Mouse (Mus musculus) cerebellum, adult 18-20 months (tissue): ENCODE results near the gene Trim46.
A peak's percentile ranks its signal among the peaks of the same experiment; 100 is the strongest.

Experiments
- DNase-seq, 2 experiments: peaks; one replicate each; pipeline ENCODE4 v3.0.0; 2021

Gene Trim46

GRCm38 (mm10) chr3:89246261-89247100, at the start of gene Trim46:
Trim46 (minus strand) TSS chr3:89246309.
- DNase-seq, result peak; percentile 94

GRCm38 (mm10) chr3:89295685-89296230, 49.6 kb upstream of the Trim46 start:
- no peak for DNase-seq

- DNase-seq, result no peak
Measured at GRCm38 (mm10) chr3:89294195-89294594, 48.1 kb upstream of the Trim46 start.

- DNase-seq, result no peak
Measured at GRCm38 (mm10) chr3:89293247-89293918, 47.3 kb upstream of the Trim46 start.

GRCm38 (mm10) chr3:89292303-89292702, 46.2 kb upstream of the Trim46 start:
- no peak for DNase-seq

- no peak for DNase-seq
Measured at GRCm38 (mm10) chr3:89291874-89292273, 45.8 kb upstream of the Trim46 start.

GRCm38 (mm10) chr3:89288503-89288928, 42.4 kb upstream of the Trim46 start:
- no peak for DNase-seq

GRCm38 (mm10) chr3:89287286-89287685, 41.2 kb upstream of the Trim46 start:
- no peak for DNase-seq

GRCm38 (mm10) chr3:89285526-89285925, 39.4 kb upstream of the Trim46 start:
- no peak for DNase-seq

GRCm38 (mm10) chr3:89284261-89284660, 38.2 kb upstream of the Trim46 start:
- no peak for DNase-seq

GRCm38 (mm10) chr3:89282291-89282643, 36.2 kb upstream of the Trim46 start:
- DNase-seq, result no peak

- peak; percentile 86 to 94 for DNase-seq
Measured at GRCm38 (mm10) chr3:89281579-89282290, 35.6 kb upstream of the Trim46 start.

- peak; percentile 60 to 61 for DNase-seq
Measured at GRCm38 (mm10) chr3:89280606-89281511, 34.8 kb upstream of the Trim46 start, which contains the start of gene Efna1. Efna1 (minus strand) TSS chr3:89281142.

GRCm38 (mm10) chr3:89280050-89280605, 34.0 kb upstream of the Trim46 start:
- peak; percentile 37 for DNase-seq

- DNase-seq, result peak; percentile 90
Measured at GRCm38 (mm10) chr3:89279153-89279890, 33.2 kb upstream of the Trim46 start.

- peak in 1 of 2 experiments; percentile 20 for DNase-seq
Measured at GRCm38 (mm10) chr3:89278643-89279042, 32.5 kb upstream of the Trim46 start.

- peak in 1 of 2 experiments; percentile 32 for DNase-seq
Measured at GRCm38 (mm10) chr3:89278107-89278506, 32.0 kb upstream of the Trim46 start.

- peak; percentile 21 to 36 for DNase-seq
Measured at GRCm38 (mm10) chr3:89277281-89278021, 31.3 kb upstream of the Trim46 start.

- DNase-seq, result no peak
Measured at GRCm38 (mm10) chr3:89276061-89276460, 30.0 kb upstream of the Trim46 start.

GRCm38 (mm10) chr3:89271760-89272159, 25.7 kb upstream of the Trim46 start:
- peak; percentile 34 to 44 for DNase-seq
